Mouse (Mus musculus) testis, adult 2 months (tissue): Measurements from ENCODE around the gene Vwa1. TPM values are rescaled to one million over a fixed set of nuclear protein-coding genes. Genes with fewer than 3 reads are reported as not detected.
A peak's percentile ranks its signal among the peaks of the same experiment; 100 is the strongest.

Source experiments
- H3K27ac ChIP-seq: fragments of 200-500 bp; 2 replicates; pipeline ENCODE4 v1.5.1; 2012; ENCODE audit warnings: low read depth, low read length; ENCODE audit not compliant: control insufficient read depth, insufficient read depth
- H3K27me3 ChIP-seq: fragments of 200-500 bp; 2 replicates; pipeline ENCODE4 v1.6.1; 2012; ENCODE audit warnings: mild to moderate bottlenecking, low read length, moderate library complexity; ENCODE audit not compliant: control insufficient read depth, insufficient read depth
- H3K36me3 ChIP-seq: fragments of 200-500 bp; 2 replicates; pipeline ENCODE4 v1.6.1; 2012; ENCODE audit warnings: mild to moderate bottlenecking, low read length; ENCODE audit not compliant: control insufficient read depth, insufficient read depth
- H3K4me1 ChIP-seq: fragments of 200-500 bp; 2 replicates; pipeline ENCODE4 v1.6.1; 2012; ENCODE audit warnings: low read length; ENCODE audit not compliant: control insufficient read depth, insufficient read depth
- H3K4me3 ChIP-seq: fragments of 200-500 bp; 2 replicates; pipeline ENCODE4 v1.5.1; 2012; ENCODE audit warnings: low read depth, mild to moderate bottlenecking, low read length, moderate library complexity, mixed read lengths; ENCODE audit not compliant: control insufficient read depth
- CTCF ChIP-seq: fragments of 200-500 bp; IDR thresholded peaks from 2 replicates; pipeline ENCODE4 v1.5.1; 2012; ENCODE audit warnings: low read depth, mild to moderate bottlenecking, inconsistent platforms, low read length, moderate library complexity; ENCODE audit not compliant: control insufficient read depth, insufficient read depth, insufficient replicate concordance
- POLR2A ChIP-seq: fragments of 200-500 bp; IDR thresholded peaks from 2 replicates; pipeline ENCODE4 v1.6.1; 2012; ENCODE audit warnings: low read depth, mild to moderate bottlenecking, inconsistent platforms, low read length, moderate library complexity; ENCODE audit not compliant: control insufficient read depth
- polyA plus RNA-seq: library from polyadenylated mRNA; depleted of rRNA; stranded (reverse); fragments of >200 nt; gene quantifications from 2 replicates; pipeline ENCODE4 v1.2.3, GENCODE M21; 2012

The Vwa1 gene
- polyA plus RNA-seq, 1 experiment, result 5.6 TPM

GRCm38 (mm10) chr4:155788300-155788699 lies 13.8 kb upstream of the Vwa1 start:
- no peak overlapping the region for H3K4me3 ChIP-seq
- H3K4me1 ChIP-seq, result peaks cover 16% of the 10 kb centered on the region
- no peaks in the 10 kb centered on the region for H3K36me3 ChIP-seq
- H3K27me3 ChIP-seq, result no peaks in the 10 kb centered on the region
- TF ChIP-seq CTCF (no peak), POLR2A (no peak)
- no peak overlapping the region for H3K27ac ChIP-seq

GRCm38 (mm10) chr4:155785819-155786218 lies 11.3 kb upstream of the Vwa1 start, which contains the start of gene Tmem88b:
Gene Tmem88b, minus strand, starts transcription at chr4:155785874.
- Histone ChIP-seq H3K27ac (peak within 1 kb of the TSS; percentile 79; the same call in 1 of the 2 replicates), H3K36me3 (no peaks in the 10 kb centered on the region), H3K27me3 (no peaks in the 10 kb centered on the region), H3K4me1 (peaks cover 20% of the 10 kb centered on the region), H3K4me3 (peak within 1 kb of the TSS; percentile 88)
- TF ChIP-seq POLR2A (no peak), CTCF (no peak)

GRCm38 (mm10) chr4:155785246-155785645 lies 10.7 kb upstream of the Vwa1 start:
- Histone ChIP-seq H3K27me3 (no peaks in the 10 kb centered on the region), H3K27ac (no peak overlapping the region), H3K36me3 (no peaks in the 10 kb centered on the region), H3K4me3 (peak overlapping the region; percentile 36), H3K4me1 (peaks cover 20% of the 10 kb centered on the region)
- TF ChIP-seq CTCF (no peak), POLR2A (no peak)

GRCm38 (mm10) chr4:155784081-155784701 lies 9.7 kb upstream of the Vwa1 start:
- Histone ChIP-seq H3K27me3 (no peaks in the 10 kb centered on the region), H3K4me1 (peaks cover 20% of the 10 kb centered on the region), H3K27ac (peak overlapping the region; percentile 79), H3K4me3 (peak overlapping the region; percentile 88), H3K36me3 (no peaks in the 10 kb centered on the region)
- TF ChIP-seq CTCF, result 0 out of 2 replicates have a peak, but pooled peaks have one; percentile 35
- TF ChIP-seq POLR2A, result peak; percentile 49

GRCm38 (mm10) chr4:155783486-155784080 lies 9.1 kb upstream of the Vwa1 start:
- H3K27ac ChIP-seq, result peak overlapping the region; percentile 79

GRCm38 (mm10) chr4:155780895-155781294 lies 6.4 kb upstream of the Vwa1 start:
- no peak for TF ChIP-seq CTCF
- no peak for TF ChIP-seq POLR2A
- H3K27ac ChIP-seq, result peak overlapping the region; percentile 76
- H3K36me3 ChIP-seq, result no peaks in the 10 kb centered on the region
- H3K27me3 ChIP-seq, result no peaks in the 10 kb centered on the region
- peaks cover 31% of the 10 kb centered on the region for H3K4me1 ChIP-seq
- H3K4me3 ChIP-seq, result no peak overlapping the region

More at GRCm38 (mm10) chr4:155783486-155784080, 9.1 kb upstream of the Vwa1 start:
- H3K27me3 ChIP-seq, result no peaks in the 10 kb centered on the region
- H3K36me3 ChIP-seq, result no peaks in the 10 kb centered on the region
- peak overlapping the region; percentile 88 for H3K4me3 ChIP-seq
- H3K4me1 ChIP-seq, result peaks cover 20% of the 10 kb centered on the region
- TF ChIP-seq CTCF (no peak), POLR2A (no peak)

- Histone ChIP-seq H3K27ac (no peak overlapping the region), H3K36me3 (no peaks in the 10 kb centered on the region), H3K4me1 (peaks cover 34% of the 10 kb centered on the region), H3K4me3 (no peak overlapping the region), H3K27me3 (no peaks in the 10 kb centered on the region)
- no peak for TF ChIP-seq POLR2A
- TF ChIP-seq CTCF, result no peak
These were observed 5.0 kb upstream of the Vwa1 start for GRCm38 (mm10) chr4:155779498-155779897.
